Mouse (Mus musculus): Measurements from ENCODE around the gene Ttc30a2. TPM values are rescaled to one million over a fixed set of nuclear protein-coding genes. Genes with fewer than 3 reads are reported as not detected.
"Not testable (repeated sequence)": the region's sequence is repeated elsewhere in the genome, so short reads cannot be mapped to it uniquely, and the experiment has no call there.

Gene Ttc30a2
- polyA plus RNA-seq, 1 experiment from 2014 or later: 1.9 TPM

DNA sequence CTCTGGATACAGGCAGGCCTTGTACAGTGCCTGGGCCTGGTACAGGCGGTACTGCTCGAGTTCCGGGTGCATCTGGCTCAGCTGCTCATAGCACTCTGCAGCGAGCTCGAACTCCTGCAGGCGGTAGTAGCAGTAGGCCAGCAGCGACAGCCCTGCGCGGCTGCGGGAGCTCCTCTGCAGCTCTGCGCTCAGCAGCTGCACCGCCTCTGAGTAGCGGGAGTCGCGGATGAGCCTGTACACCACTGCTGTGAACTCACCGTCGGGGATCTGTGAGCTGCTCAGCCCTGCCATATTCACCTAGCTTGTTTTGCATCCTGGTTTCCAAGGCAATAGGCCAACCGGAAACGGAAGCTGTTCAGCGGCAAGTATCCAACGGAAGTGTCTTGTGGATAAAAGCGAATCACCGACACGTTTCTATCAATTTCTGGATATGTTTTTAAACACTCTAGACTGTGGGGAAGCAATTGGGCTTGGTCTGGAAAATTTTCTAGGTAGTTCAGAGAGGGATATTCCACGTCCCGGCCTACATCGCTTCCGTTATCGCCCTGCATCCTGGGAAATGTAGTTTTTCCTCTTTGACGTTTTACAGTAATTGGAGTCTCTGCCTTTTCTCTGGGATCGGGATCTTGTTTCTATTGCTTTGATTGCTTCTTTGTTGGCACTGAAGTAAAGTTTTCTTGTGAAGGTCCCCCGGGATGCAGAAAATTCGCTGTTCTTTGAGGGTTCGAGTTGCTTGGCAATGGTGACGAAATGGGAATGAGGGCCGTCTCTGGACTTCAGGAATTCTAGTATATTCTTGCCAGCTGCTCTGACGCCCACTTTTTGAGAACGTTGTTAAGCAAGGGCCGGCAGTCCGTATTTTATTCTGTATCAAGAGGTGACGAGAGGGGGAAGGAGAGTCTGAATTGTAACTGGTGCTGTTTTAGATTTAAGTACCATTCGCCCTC is 39.6 kb downstream of the Ttc30a2 start, which contains the start of gene Ttc30b:
Gene Ttc30b (minus strand): TSS at position 469 of the 947 bp plus-strand sequence.
- Histone ChIP-seq H3K4me1 (ENCODE audit: control insufficient read depth in 2 of 2, insufficient read depth in 2 of 2, low read length in 2 of 2) (peaks cover 0 to 16% of the 10 kb centered on the region in 2 experiments; a peak in 3 of 4 replicates), H3K9me3 (ENCODE audit: control insufficient read depth, low read length) (no peaks in the 10 kb centered on the region), H3K27me3 (ENCODE audit: control insufficient read depth, insufficient read depth, low read length) (no peaks in the 10 kb centered on the region), H3K4me2 (ENCODE audit: low read length) (peak within 1 kb of the TSS; percentile 76), H3K9ac (ENCODE audit: low read length) (peak within 1 kb of the TSS; percentile 73), H3K36me3 (ENCODE audit: control insufficient read depth, insufficient read depth, low read length) (no peaks in the 10 kb centered on the region), H3K4me3 (ENCODE audit: control insufficient read depth in 1 of 2, insufficient read depth in 1 of 2, low read depth in 1 of 2, low read length in 2 of 2) (peak within 1 kb of the TSS; percentile 59 to 71), H3K27ac (replicated peaks in 1 of 2; ENCODE audit: control insufficient read depth in 1 of 2, insufficient read depth in 1 of 2, low read depth in 2 of 2, low read length in 2 of 2) (peak within 1 kb of the TSS; percentile 68 to 87)
- ATAC-seq (ENCODE audit: insufficient number of reproducible peaks, insufficient read depth, low FRiP score, low read depth): peak; percentile 66
- 3% methylated on average over 33 of the region's 42 CpGs for WGBS

DNA sequence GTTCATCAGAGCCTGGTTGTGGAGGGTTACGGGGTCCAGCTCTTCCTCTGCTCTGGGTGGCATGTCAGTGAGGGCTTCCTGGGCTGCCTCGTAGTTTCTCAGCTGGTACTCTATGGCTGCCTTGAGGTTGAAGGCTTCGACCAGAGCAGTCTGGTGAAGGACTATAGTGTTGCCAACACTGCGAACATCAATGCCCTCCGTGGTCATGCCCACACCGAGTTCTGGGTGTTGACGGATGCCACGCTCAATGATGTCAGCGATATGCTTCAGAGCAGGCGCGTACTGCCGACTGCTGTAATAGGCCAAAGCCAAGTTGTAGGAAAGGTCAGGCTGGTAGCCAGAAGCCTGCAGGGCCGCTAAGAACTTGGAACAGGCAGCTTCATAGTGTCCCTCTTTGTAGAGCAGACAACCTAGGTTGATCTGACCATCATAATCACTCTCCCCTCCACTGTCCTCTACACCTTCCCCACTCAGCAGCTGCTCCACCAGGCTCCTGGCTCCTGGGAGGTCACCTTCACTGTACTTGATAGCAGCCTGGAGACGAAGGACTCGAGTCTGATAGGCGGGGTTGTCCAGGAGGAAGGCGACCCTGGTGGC is 40.4 kb downstream of the Ttc30a2 start:
- not testable (repeated sequence) for H3K27me3 ChIP-seq (ENCODE audit: control insufficient read depth, insufficient read depth, low read length); H3K36me3 ChIP-seq (ENCODE audit: control insufficient read depth, insufficient read depth, low read length); H3K9me3 ChIP-seq (ENCODE audit: control insufficient read depth, low read length); H3K27ac ChIP-seq (replicated peaks in 1 of 2; ENCODE audit: control insufficient read depth in 1 of 2, insufficient read depth in 1 of 2, low read depth in 2 of 2, low read length in 2 of 2)
- Histone ChIP-seq H3K4me3 (ENCODE audit: control insufficient read depth in 1 of 2, insufficient read depth in 1 of 2, low read depth in 1 of 2, low read length in 2 of 2) (peak overlapping the region; percentile 59 to 71), H3K9ac (ENCODE audit: low read length) (peak overlapping the region; percentile 73), H3K4me1 (ENCODE audit: control insufficient read depth in 2 of 2, insufficient read depth in 2 of 2, low read length in 2 of 2) (peaks cover 0 to 21% of the 10 kb centered on the region in 2 experiments; a peak in 3 of 4 replicates), H3K4me2 (ENCODE audit: low read length) (peak overlapping the region; percentile 76)
- WGBS: 64% methylated on average over 14 of the region's 17 CpGs
- ATAC-seq (ENCODE audit: insufficient number of reproducible peaks, insufficient read depth, low FRiP score, low read depth): peak; percentile 31; the same call in 1 of the 2 replicates

DNA sequence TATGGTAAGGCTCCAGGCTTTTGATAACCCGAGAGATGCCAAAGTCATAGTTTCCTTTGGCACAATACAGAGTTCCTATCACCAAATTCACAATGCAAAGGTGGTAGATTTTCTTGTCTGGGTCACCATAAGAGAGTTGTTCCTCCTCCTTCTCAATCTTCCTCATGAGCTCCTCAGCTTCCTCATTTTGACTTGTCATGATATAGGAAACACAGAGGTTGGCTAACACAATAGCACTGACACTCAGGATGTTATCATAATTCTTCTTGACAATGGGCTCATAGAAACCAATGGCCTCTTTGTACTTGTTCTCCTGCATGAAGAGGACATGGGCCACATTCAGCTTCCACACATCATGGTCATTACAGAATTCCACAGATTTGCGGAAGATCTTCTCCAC is 41.3 kb downstream of the Ttc30a2 start:
- not testable (repeated sequence) for H3K27me3 ChIP-seq (ENCODE audit: control insufficient read depth, insufficient read depth, low read length); H3K9ac ChIP-seq (ENCODE audit: low read length); H3K4me3 ChIP-seq (ENCODE audit: control insufficient read depth in 1 of 2, insufficient read depth in 1 of 2, low read depth in 1 of 2, low read length in 2 of 2); H3K27ac ChIP-seq (replicated peaks in 1 of 2; ENCODE audit: control insufficient read depth in 1 of 2, insufficient read depth in 1 of 2, low read depth in 2 of 2, low read length in 2 of 2); H3K9me3 ChIP-seq (ENCODE audit: control insufficient read depth, low read length); H3K36me3 ChIP-seq (ENCODE audit: control insufficient read depth, insufficient read depth, low read length); ATAC-seq (ENCODE audit: insufficient number of reproducible peaks, insufficient read depth, low FRiP score, low read depth); H3K4me2 ChIP-seq (ENCODE audit: low read length)
- peaks cover 0 to 21% of the 10 kb centered on the region in 2 experiments; a peak in 3 of 4 replicates for H3K4me1 ChIP-seq (ENCODE audit: control insufficient read depth in 2 of 2, insufficient read depth in 2 of 2, low read length in 2 of 2)
- WGBS: 78% methylated on average over 2 of the region's 2 CpGs

DNA sequence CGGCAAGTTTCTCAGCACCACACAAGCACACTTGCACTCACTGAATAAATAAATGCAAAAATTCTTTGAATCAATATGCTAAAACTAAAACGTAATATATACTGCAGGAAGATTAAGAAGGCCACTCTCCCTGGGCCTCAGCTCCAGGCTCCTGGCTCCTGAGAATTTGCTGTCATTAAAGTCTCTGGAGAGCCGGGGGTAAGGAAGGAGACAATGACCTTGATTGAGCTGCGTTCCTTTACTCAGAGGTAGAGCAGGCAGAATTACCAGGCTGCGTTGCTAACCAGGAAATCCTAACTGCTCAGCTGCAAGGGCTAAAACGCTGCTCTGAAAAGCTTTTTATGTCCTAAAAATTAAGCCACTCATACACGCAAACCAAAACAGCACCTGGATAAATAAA is 44.4 kb downstream of the Ttc30a2 start:
- H3K9ac ChIP-seq (ENCODE audit: low read length): peak overlapping the region; percentile 55
- no peaks in the 10 kb centered on the region for H3K9me3 ChIP-seq (ENCODE audit: control insufficient read depth, low read length)
- H3K36me3 ChIP-seq (ENCODE audit: control insufficient read depth, insufficient read depth, low read length): peaks cover 14% of the 10 kb centered on the region; the same call in 1 of the 2 replicates
- H3K27ac ChIP-seq (replicated peaks in 1 of 2; ENCODE audit: control insufficient read depth in 1 of 2, insufficient read depth in 1 of 2, low read depth in 2 of 2, low read length in 2 of 2): peak overlapping the region; percentile 74 to 79
- WGBS: 27% methylated on average over 7 of the region's 7 CpGs
- ATAC-seq (ENCODE audit: insufficient number of reproducible peaks, insufficient read depth, low FRiP score, low read depth): no peak
- H3K4me2 ChIP-seq (ENCODE audit: low read length): peak overlapping the region; percentile 31; the same call in 1 of the 2 replicates
- peaks cover 0 to 16% of the 10 kb centered on the region in 2 experiments; a peak in 3 of 4 replicates for H3K4me1 ChIP-seq (ENCODE audit: control insufficient read depth in 2 of 2, insufficient read depth in 2 of 2, low read length in 2 of 2)
- no peak overlapping the region for H3K4me3 ChIP-seq (ENCODE audit: control insufficient read depth in 1 of 2, insufficient read depth in 1 of 2, low read depth in 1 of 2, low read length in 2 of 2)
- H3K27me3 ChIP-seq (ENCODE audit: control insufficient read depth, insufficient read depth, low read length): no peaks in the 10 kb centered on the region

DNA sequence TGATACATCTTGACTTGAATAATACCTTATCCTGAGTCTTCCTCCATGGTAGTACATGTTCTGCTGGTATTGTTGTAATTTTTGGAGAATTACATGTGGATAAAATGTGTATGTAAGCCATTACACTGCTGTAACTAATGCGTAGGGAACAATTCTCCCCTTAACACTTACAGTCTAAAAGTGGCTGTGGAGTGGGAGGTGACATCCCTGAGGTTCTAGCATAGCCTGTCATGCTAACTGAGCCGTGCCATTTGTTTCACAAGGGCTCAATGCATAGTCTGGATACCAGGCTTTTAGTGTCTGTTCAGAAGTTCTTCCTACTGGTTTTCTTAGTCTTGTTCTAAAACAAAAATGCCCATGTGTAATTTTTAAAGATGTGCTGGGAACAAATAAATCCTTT is 47.0 kb downstream of the Ttc30a2 start:
- H3K4me1 ChIP-seq (ENCODE audit: control insufficient read depth in 2 of 2, insufficient read depth in 2 of 2, low read length in 2 of 2): peaks cover 0 to 16% of the 10 kb centered on the region in 2 experiments; a peak in 2 of 4 replicates
- no peak overlapping the region for H3K4me3 ChIP-seq (ENCODE audit: control insufficient read depth in 1 of 2, insufficient read depth in 1 of 2, low read depth in 1 of 2, low read length in 2 of 2)
- no peaks in the 10 kb centered on the region for H3K9me3 ChIP-seq (ENCODE audit: control insufficient read depth, low read length)
- H3K9ac ChIP-seq (ENCODE audit: low read length): no peak overlapping the region
- H3K4me2 ChIP-seq (ENCODE audit: low read length): no peak overlapping the region
- no peak for ATAC-seq (ENCODE audit: insufficient number of reproducible peaks, insufficient read depth, low FRiP score, low read depth)
- H3K27me3 ChIP-seq (ENCODE audit: control insufficient read depth, insufficient read depth, low read length): no peaks in the 10 kb centered on the region
- H3K27ac ChIP-seq (replicated peaks in 1 of 2; ENCODE audit: control insufficient read depth in 1 of 2, insufficient read depth in 1 of 2, low read depth in 2 of 2, low read length in 2 of 2): no peak overlapping the region
- WGBS: 78% methylated on average over 2 of the region's 2 CpGs
- peaks cover 31% of the 10 kb centered on the region for H3K36me3 ChIP-seq (ENCODE audit: control insufficient read depth, insufficient read depth, low read length)

DNA sequence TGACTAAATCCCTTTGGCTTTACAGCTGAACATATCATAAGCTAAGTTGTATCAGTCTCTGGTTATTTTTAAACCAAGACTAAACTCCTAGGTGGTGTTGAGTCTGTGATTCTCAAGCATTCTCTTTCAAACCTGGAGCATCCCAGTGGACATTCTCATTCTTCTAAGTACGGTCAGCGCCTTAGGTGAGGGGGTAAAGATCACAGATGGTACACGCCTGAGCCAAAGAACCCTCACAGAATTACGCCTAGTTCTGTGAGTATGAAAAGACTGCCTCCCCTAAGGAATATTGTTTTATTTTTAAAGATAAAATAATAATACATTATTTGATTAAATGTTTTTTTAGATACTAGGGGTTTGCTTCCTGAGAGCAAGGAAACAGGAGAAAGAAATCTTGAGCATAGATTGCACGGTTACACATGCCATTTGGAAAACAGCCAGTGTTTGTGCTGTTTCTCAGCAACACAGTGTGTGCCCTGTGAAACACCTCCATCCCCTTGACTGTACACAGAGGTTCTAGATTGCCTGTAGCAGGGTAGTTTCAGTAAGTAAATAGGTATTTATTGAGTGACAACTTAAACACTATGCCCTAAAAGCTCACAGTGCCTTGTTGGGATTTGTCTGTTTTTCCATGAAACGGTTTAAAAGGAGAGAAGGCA is 48.1 kb downstream of the Ttc30a2 start:
- no peaks in the 10 kb centered on the region for H3K27me3 ChIP-seq (ENCODE audit: control insufficient read depth, insufficient read depth, low read length)
- WGBS: 87% methylated on average over 6 of the region's 6 CpGs
- no peak for ATAC-seq (ENCODE audit: insufficient number of reproducible peaks, insufficient read depth, low FRiP score, low read depth)
- H3K4me2 ChIP-seq (ENCODE audit: low read length): no peak overlapping the region
- H3K4me3 ChIP-seq (ENCODE audit: control insufficient read depth in 1 of 2, insufficient read depth in 1 of 2, low read depth in 1 of 2, low read length in 2 of 2): no peak overlapping the region
- no peak overlapping the region for H3K27ac ChIP-seq (replicated peaks in 1 of 2; ENCODE audit: control insufficient read depth in 1 of 2, insufficient read depth in 1 of 2, low read depth in 2 of 2, low read length in 2 of 2)
- H3K4me1 ChIP-seq (ENCODE audit: control insufficient read depth in 2 of 2, insufficient read depth in 2 of 2, low read length in 2 of 2): peaks cover 0 to 16% of the 10 kb centered on the region in 2 experiments; a peak in 2 of 4 replicates
- peaks cover 37% of the 10 kb centered on the region for H3K36me3 ChIP-seq (ENCODE audit: control insufficient read depth, insufficient read depth, low read length)
- H3K9me3 ChIP-seq (ENCODE audit: control insufficient read depth, low read length): no peaks in the 10 kb centered on the region
- H3K9ac ChIP-seq (ENCODE audit: low read length): no peak overlapping the region

DNA sequence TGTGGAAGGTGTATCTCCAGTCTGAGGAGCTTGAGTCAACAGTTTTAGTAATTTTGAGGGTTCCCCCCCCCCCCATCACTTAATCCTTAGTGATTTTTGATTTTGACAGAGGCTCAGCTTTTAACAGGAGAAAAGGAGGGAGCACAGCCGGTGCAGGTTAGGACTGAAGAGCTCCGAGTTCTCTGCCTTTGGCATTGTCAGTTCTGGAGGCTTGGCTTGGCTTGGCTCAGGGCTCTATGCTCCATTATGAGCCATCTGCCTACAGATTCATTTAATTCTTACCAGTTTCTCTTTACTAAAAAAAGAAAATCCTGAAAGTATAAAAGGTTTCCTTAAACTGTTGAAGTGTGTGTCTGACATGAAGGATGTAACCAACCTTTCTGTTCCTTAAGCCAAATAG is 48.8 kb downstream of the Ttc30a2 start:
- Histone ChIP-seq H3K27me3 (ENCODE audit: control insufficient read depth, insufficient read depth, low read length) (no peaks in the 10 kb centered on the region), H3K4me1 (ENCODE audit: control insufficient read depth in 2 of 2, insufficient read depth in 2 of 2, low read length in 2 of 2) (peaks cover 0 to 12% of the 10 kb centered on the region in 2 experiments; a peak in 2 of 4 replicates), H3K4me3 (ENCODE audit: control insufficient read depth in 1 of 2, insufficient read depth in 1 of 2, low read depth in 1 of 2, low read length in 2 of 2) (no peak overlapping the region), H3K4me2 (ENCODE audit: low read length) (no peak overlapping the region), H3K9ac (ENCODE audit: low read length) (no peak overlapping the region), H3K27ac (replicated peaks in 1 of 2; ENCODE audit: control insufficient read depth in 1 of 2, insufficient read depth in 1 of 2, low read depth in 2 of 2, low read length in 2 of 2) (no peak overlapping the region), H3K36me3 (ENCODE audit: control insufficient read depth, insufficient read depth, low read length) (peaks cover 37% of the 10 kb centered on the region), H3K9me3 (ENCODE audit: control insufficient read depth, low read length) (no peaks in the 10 kb centered on the region)
- WGBS: 100% methylated on average over 2 of the region's 2 CpGs
- ATAC-seq (ENCODE audit: insufficient number of reproducible peaks, insufficient read depth, low FRiP score, low read depth): no peak
